Mouse (Mus musculus) thymus, adult 2 months (tissue): ENCODE results near the gene Unc119b.

Experiments used
- CTCF ChIP-seq: fragments of 200-500 bp; IDR thresholded peaks from 2 replicates; pipeline ENCODE4 v1.5.1; 2012; ENCODE audit warnings: mild to moderate bottlenecking, control low read depth, low read length, moderate library complexity, borderline replicate concordance; ENCODE audit not compliant: control insufficient read depth, poor library complexity, insufficient read depth; ENCODE audit errors: extremely low read depth
- POLR2A ChIP-seq: fragments of 200-500 bp; IDR thresholded peaks from 2 replicates; pipeline ENCODE4 v1.6.1; 2012; ENCODE audit warnings: mild to moderate bottlenecking, low read length, control low read depth, moderate library complexity; ENCODE audit not compliant: control insufficient read depth, poor library complexity, insufficient read depth; ENCODE audit errors: extremely low read depth

DNA sequence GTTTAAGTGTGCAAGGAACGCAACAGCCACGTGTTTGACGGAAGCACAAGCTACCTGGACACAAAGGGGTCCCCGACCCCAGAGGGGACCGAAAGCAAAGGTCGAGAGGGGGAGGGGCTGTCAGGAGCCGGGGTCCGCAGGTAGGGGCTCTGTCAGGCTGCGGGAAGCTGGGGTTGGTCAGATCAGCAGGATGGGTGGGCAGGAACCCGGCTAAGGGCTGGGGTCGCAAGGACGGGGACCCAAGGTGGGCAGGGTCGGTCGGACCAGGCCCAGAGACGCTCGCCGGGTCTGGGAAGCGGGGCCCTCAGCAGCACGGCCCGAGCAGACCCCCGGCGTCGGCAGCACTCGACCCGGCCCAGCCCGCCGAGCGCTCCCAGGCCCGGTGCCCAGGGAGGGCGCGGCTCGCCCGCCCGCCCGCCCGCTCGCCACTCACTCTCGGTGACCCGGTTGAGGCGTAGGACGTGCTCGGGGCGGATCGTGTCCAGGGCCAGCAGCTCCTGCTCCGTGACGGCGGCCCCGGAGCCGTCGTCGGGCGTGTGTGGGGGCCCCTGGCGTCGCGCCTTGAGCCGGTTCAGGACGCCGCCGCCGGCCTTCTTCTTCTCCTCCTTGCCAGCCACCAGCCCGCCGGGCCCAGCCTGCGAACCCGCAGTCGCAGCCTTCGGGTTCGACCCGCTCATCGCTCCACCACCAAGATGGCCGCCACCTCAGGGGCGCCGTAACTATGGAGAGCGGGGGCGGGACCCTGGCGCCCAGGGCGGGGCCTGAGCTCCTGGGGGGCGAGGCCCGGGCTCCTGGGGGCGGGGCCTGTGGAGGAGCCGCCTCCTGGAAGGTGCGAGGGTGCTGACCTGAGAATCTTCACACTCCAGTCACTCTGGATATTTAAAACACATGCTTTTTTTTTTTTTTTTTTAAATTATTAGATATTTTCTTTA is at the start of gene Unc119b:
- peak; percentile 40; the same call in 1 of the 2 replicates for TF ChIP-seq POLR2A
- no peak for TF ChIP-seq CTCF
